Mouse (Mus musculus): ENCODE data around the gene Chst10. TPM values are rescaled to one million over a fixed set of nuclear protein-coding genes. Genes with fewer than 3 reads are reported as not detected.

The Chst10 gene
- total RNA-seq, 4 experiments from 2014 or later = 56.6 to 62.5 (median 60.8) TPM

- no peak for DNase-seq (ENCODE audit: low spot score in 2 of 2)
These were observed 28.4 kb downstream of the Chst10 start for GRCm38 (mm10) chr1:38869398-38870195.

GRCm38 (mm10) chr1:38866242-38866641 lies 31.7 kb downstream of the Chst10 start:
- no peak for DNase-seq (ENCODE audit: low spot score in 2 of 2)

- no peak for DNase-seq (ENCODE audit: low spot score in 2 of 2)
These were observed 33.6 kb downstream of the Chst10 start for GRCm38 (mm10) chr1:38864341-38864740.

GRCm38 (mm10) chr1:38862213-38862612 lies 35.7 kb downstream of the Chst10 start:
- peak in 1 of 2 experiments; percentile 28 for DNase-seq (ENCODE audit: low spot score in 2 of 2)

GRCm38 (mm10) chr1:38860867-38861524 lies 37.0 kb downstream of the Chst10 start:
- no peak for DNase-seq (ENCODE audit: low spot score in 2 of 2)

- no peak for DNase-seq (ENCODE audit: low spot score in 2 of 2)
These were observed 37.8 kb downstream of the Chst10 start for GRCm38 (mm10) chr1:38860207-38860606.

GRCm38 (mm10) chr1:38856196-38856595 lies 41.8 kb downstream of the Chst10 start:
- DNase-seq (ENCODE audit: low spot score in 2 of 2) = peak in 1 of 2 experiments; percentile 55

- DNase-seq (ENCODE audit: low spot score in 2 of 2) = no peak
These were observed 45.7 kb downstream of the Chst10 start for GRCm38 (mm10) chr1:38852250-38852649.

- no peak for DNase-seq (ENCODE audit: low spot score in 2 of 2)
These were observed 47.3 kb downstream of the Chst10 start for GRCm38 (mm10) chr1:38850650-38851049.

- no peak for DNase-seq (ENCODE audit: low spot score in 2 of 2)
These were observed 49.3 kb downstream of the Chst10 start for GRCm38 (mm10) chr1:38848451-38849289.

GRCm38 (mm10) chr1:38847975-38848374 lies 50.0 kb downstream of the Chst10 start:
- peak; percentile 42 to 75 for DNase-seq (ENCODE audit: low spot score in 2 of 2)

- DNase-seq (ENCODE audit: low spot score in 2 of 2) = no peak
These were observed 54.7 kb downstream of the Chst10 start for GRCm38 (mm10) chr1:38843275-38843674.

GRCm38 (mm10) chr1:38842861-38843260 lies 55.1 kb downstream of the Chst10 start:
- DNase-seq (ENCODE audit: low spot score in 2 of 2) = no peak

- no peak for DNase-seq (ENCODE audit: low spot score in 2 of 2)
These were observed 58.0 kb downstream of the Chst10 start for GRCm38 (mm10) chr1:38839944-38840343.

- peak; percentile 52 to 84 for DNase-seq (ENCODE audit: low spot score in 2 of 2)
These were observed 61.5 kb downstream of the Chst10 start, which contains the start of gene Lonrf2 for GRCm38 (mm10) chr1:38836477-38836872. Gene Lonrf2 (minus strand): TSS chr1:38836711.

GRCm38 (mm10) chr1:38835568-38836476 lies 62.1 kb downstream of the Chst10 start:
- DNase-seq (ENCODE audit: low spot score in 2 of 2) = peak; percentile 37 to 66

- DNase-seq (ENCODE audit: low spot score in 2 of 2) = no peak
These were observed 63.1 kb downstream of the Chst10 start for GRCm38 (mm10) chr1:38834899-38835298.

GRCm38 (mm10) chr1:38824926-38825325 lies 73.0 kb downstream of the Chst10 start:
- no peak for DNase-seq (ENCODE audit: low spot score in 2 of 2)

GRCm38 (mm10) chr1:38823851-38824250 lies 74.1 kb downstream of the Chst10 start:
- no peak for DNase-seq (ENCODE audit: low spot score in 2 of 2)

- no peak for DNase-seq (ENCODE audit: low spot score in 2 of 2)
These were observed 78.3 kb downstream of the Chst10 start for GRCm38 (mm10) chr1:38819691-38820090.

GRCm38 (mm10) chr1:38817671-38818070 lies 80.3 kb downstream of the Chst10 start:
- no peak for DNase-seq (ENCODE audit: low spot score in 2 of 2)

Measured in left cerebral cortex, adult 8-10 months (tissue).